Mouse (Mus musculus) liver, postnatal 0 days (tissue): ENCODE data around the gene Pom121. TPM values are rescaled to one million over a fixed set of nuclear protein-coding genes. Genes with fewer than 3 reads are reported as not detected.
A peak's percentile ranks its signal among the peaks of the same experiment; 100 is the strongest.

Source experiments
- ATAC-seq: fragments of 200-750 bp; cut with Nextera tagmentation; 2 replicates; pipeline ENCODE4 v1.8.0; 2017; ENCODE audit warnings: mild to moderate bottlenecking, moderate library complexity
- DNase-seq: peaks from one replicate; pipeline ENCODE4 v3.0.0-alpha.2; 2016
- H3K27ac ChIP-seq: fragments of 300-500 bp; sonication (generic); 2 replicates; pipeline ENCODE4 v1.5.1; 2014; ENCODE audit warnings: antibody characterized with exemption, moderate library complexity, mild to moderate bottlenecking, low read depth
- H3K27me3 ChIP-seq: fragments of 300-500 bp; sonication (generic); 2 replicates; pipeline ENCODE4 v1.6.1; 2014; ENCODE audit warnings: low read length, control low read depth, mixed read lengths; ENCODE audit not compliant: insufficient read depth
- H3K36me3 ChIP-seq: fragments of 300-500 bp; sonication (generic); replicated peaks from 2 replicates; pipeline ENCODE4 v1.6.1; 2014; ENCODE audit warnings: mild to moderate bottlenecking, control low read depth, low read length, moderate library complexity, mixed read lengths; ENCODE audit not compliant: insufficient read depth
- H3K4me1 ChIP-seq: fragments of 300-500 bp; sonication (generic); 2 replicates; pipeline ENCODE4 v1.6.1; 2014; ENCODE audit warnings: antibody characterized with exemption, mild to moderate bottlenecking, control low read depth; ENCODE audit not compliant: insufficient read depth
- H3K4me2 ChIP-seq: fragments of 300-500 bp; sonication (generic); 2 replicates; pipeline ENCODE4 v1.6.1; 2014; ENCODE audit warnings: low read depth, mild to moderate bottlenecking, low read length, moderate library complexity, mixed read lengths
- H3K4me3 ChIP-seq: fragments of 300-500 bp; sonication (generic); 2 replicates; pipeline ENCODE4 v1.5.1; 2014; ENCODE audit warnings: low read depth, low read length
- H3K9ac ChIP-seq: fragments of 300-500 bp; sonication (generic); replicated peaks from 2 replicates; pipeline ENCODE4 v1.6.1; 2014; ENCODE audit warnings: mild to moderate bottlenecking, moderate library complexity
- H3K9me3 ChIP-seq: fragments of 300-500 bp; sonication (generic); 2 replicates; pipeline ENCODE4 v1.6.1; 2016; ENCODE audit warnings: mild to moderate bottlenecking, control low read depth, low read length, mixed read lengths
- CTCF ChIP-seq: sonication (generic); IDR thresholded peaks from 2 replicates; pipeline ENCODE4 v1.5.1; 2016; ENCODE audit warnings: antibody characterized with exemption, low read depth
- EP300 ChIP-seq: IDR thresholded peaks from 2 replicates; pipeline ENCODE4 v1.6.1; 2016; ENCODE audit warnings: antibody characterized with exemption, low read depth, mild to moderate bottlenecking
- WGBS: fragments of 180-500 bp; shearing (Covaris S2); extraction: QIAGEN DNeasy Blood & Tissue Kit; methylation state at CpG from one replicate; pipeline ENCODE4 v1.1.7; 2014; ENCODE audit not compliant: insufficient replicate concordance; 5-methylcytosine and 5-hydroxymethylcytosine counted together
- polyA plus RNA-seq: library from polyadenylated mRNA; unstranded; fragments of >200 nt; fragmentation: Nextera tagmentation; extraction: Ambion mirVana; gene quantifications from 2 replicates; pipeline ENCODE4 v1.2.1, GENCODE M21; 2015

Gene Pom121
- polyA plus RNA-seq, 1 experiment from 2014 or later, result 3.5 TPM

- Histone ChIP-seq H3K4me2 (no peak within 1 kb of the TSS), H3K27me3 (no peaks in the 10 kb centered on the region), H3K4me1 (no peaks in the 10 kb centered on the region), H3K36me3 (no peaks in the 10 kb centered on the region), H3K4me3 (no peak within 1 kb of the TSS), H3K27ac (no peak within 1 kb of the TSS), H3K9ac (no peak within 1 kb of the TSS), H3K9me3 (no peaks in the 10 kb centered on the region)
- TF ChIP-seq EP300, result no peak
- TF ChIP-seq CTCF, result no peak
- 88% methylated on average over 35 of the region's 35 CpGs for WGBS
- ATAC-seq (no peak), DNase-seq (no peak)
Measured at GRCm38 (mm10) chr5:135349862-135350261, 44.5 kb downstream of the Pom121 start, which contains the start of gene Fkbp6. Gene Fkbp6 (minus strand): TSS chr5:135350044.

- WGBS, result 51% methylated on average over 4 of the region's 4 CpGs
- H3K9me3 ChIP-seq, result no peaks in the 10 kb centered on the region
- H3K27me3 ChIP-seq, result no peaks in the 10 kb centered on the region
- no peak overlapping the region for H3K27ac ChIP-seq
- no peak for DNase-seq
- TF ChIP-seq EP300, result no peak
- TF ChIP-seq CTCF, result no peak
- H3K36me3 ChIP-seq, result no peaks in the 10 kb centered on the region
- no peak overlapping the region for H3K4me3 ChIP-seq
- H3K4me1 ChIP-seq, result no peaks in the 10 kb centered on the region
- ATAC-seq, result no peak
- no peak overlapping the region for H3K9ac ChIP-seq
- H3K4me2 ChIP-seq, result no peak overlapping the region
Measured at GRCm38 (mm10) chr5:135347511-135348011, 46.8 kb downstream of the Pom121 start.

- H3K4me3 ChIP-seq, result no peak overlapping the region
- DNase-seq (no peak), ATAC-seq (no peak)
- no peak overlapping the region for H3K4me2 ChIP-seq
- TF ChIP-seq EP300 (no peak), CTCF (peak; percentile 50)
- no peaks in the 10 kb centered on the region for H3K4me1 ChIP-seq
- H3K36me3 ChIP-seq, result no peaks in the 10 kb centered on the region
- H3K9ac ChIP-seq, result no peak overlapping the region
- no peak overlapping the region for H3K27ac ChIP-seq
- no peaks in the 10 kb centered on the region for H3K27me3 ChIP-seq
- WGBS, result 8% methylated on average over 1 of the region's 1 CpGs
- no peaks in the 10 kb centered on the region for H3K9me3 ChIP-seq
Measured at GRCm38 (mm10) chr5:135346430-135346829, 47.9 kb downstream of the Pom121 start.

GRCm38 (mm10) chr5:135345989-135346388, 48.4 kb downstream of the Pom121 start:
- Histone ChIP-seq H3K27me3 (no peaks in the 10 kb centered on the region), H3K27ac (no peak overlapping the region), H3K9me3 (no peaks in the 10 kb centered on the region), H3K4me1 (no peaks in the 10 kb centered on the region), H3K9ac (no peak overlapping the region), H3K4me3 (no peak overlapping the region), H3K4me2 (no peak overlapping the region), H3K36me3 (no peaks in the 10 kb centered on the region)
- ATAC-seq (no peak), DNase-seq (no peak)
- no peak for TF ChIP-seq CTCF
- TF ChIP-seq EP300, result no peak
- 42% methylated on average over 7 of the region's 7 CpGs for WGBS

- no peaks in the 10 kb centered on the region for H3K27me3 ChIP-seq
- no peak overlapping the region for H3K4me3 ChIP-seq
- no peak for TF ChIP-seq EP300
- peak; percentile 29 for TF ChIP-seq CTCF
- H3K4me2 ChIP-seq, result no peak overlapping the region
- no peaks in the 10 kb centered on the region for H3K36me3 ChIP-seq
- H3K4me1 ChIP-seq, result no peaks in the 10 kb centered on the region
- H3K9me3 ChIP-seq, result no peaks in the 10 kb centered on the region
- 47% methylated on average over 3 of the region's 3 CpGs for WGBS
- DNase-seq, result no peak
- no peak overlapping the region for H3K27ac ChIP-seq
- H3K9ac ChIP-seq, result no peak overlapping the region
- ATAC-seq, result no peak
Measured at GRCm38 (mm10) chr5:135337575-135337974, 56.8 kb downstream of the Pom121 start.

GRCm38 (mm10) chr5:135331161-135331560, 63.2 kb downstream of the Pom121 start:
- Histone ChIP-seq H3K27me3 (no peaks in the 10 kb centered on the region), H3K36me3 (no peaks in the 10 kb centered on the region), H3K4me1 (no peaks in the 10 kb centered on the region), H3K4me2 (no peak overlapping the region), H3K4me3 (no peak overlapping the region), H3K27ac (no peak overlapping the region), H3K9me3 (no peaks in the 10 kb centered on the region), H3K9ac (no peak overlapping the region)
- no peak for ATAC-seq
- TF ChIP-seq CTCF, result no peak
- TF ChIP-seq EP300, result no peak
- DNase-seq, result no peak
- WGBS, result 70% methylated on average over 6 of the region's 6 CpGs

- no peak overlapping the region for H3K27ac ChIP-seq
- H3K9ac ChIP-seq, result no peak overlapping the region
- H3K9me3 ChIP-seq, result no peaks in the 10 kb centered on the region
- H3K4me3 ChIP-seq, result no peak overlapping the region
- H3K4me1 ChIP-seq, result no peaks in the 10 kb centered on the region
- 69% methylated on average over 5 of the region's 5 CpGs for WGBS
- ATAC-seq (no peak), DNase-seq (no peak)
- TF ChIP-seq EP300 (no peak), CTCF (no peak)
- no peaks in the 10 kb centered on the region for H3K36me3 ChIP-seq
- no peaks in the 10 kb centered on the region for H3K27me3 ChIP-seq
- H3K4me2 ChIP-seq, result no peak overlapping the region
Measured at GRCm38 (mm10) chr5:135330201-135330600, 64.1 kb downstream of the Pom121 start.
